Mouse (Mus musculus): ENCODE measurements at regions not wholly inside any gene's neighbourhood (a gene's known extent, or its start where the extent isn't known, plus 50 kb on each side); places are given as distances from the start of the nearest gene placed in this dataset.

GRCm38 (mm10) chr3:128199466-128199865 lies 303.3 kb upstream of the Fam241a start:
- 85% methylated on average over 2 of the region's 2 CpGs for WGBS
- H3K27ac ChIP-seq (ENCODE audit: low read length), result no peak overlapping the region
- no peak overlapping the region for H3K4me3 ChIP-seq (replicated peaks; ENCODE audit: low read length)
- no peak overlapping the region for H3K9ac ChIP-seq (ENCODE audit: low read length)
- H3K4me2 ChIP-seq (ENCODE audit: low read depth, low read length), result no peak overlapping the region
- H3K36me3 ChIP-seq (ENCODE audit: control insufficient read depth, insufficient read depth, low read length), result no peaks in the 10 kb centered on the region
- no peaks in the 10 kb centered on the region for H3K9me3 ChIP-seq (replicated peaks; ENCODE audit: control insufficient read depth, low read length)
- no peaks in the 10 kb centered on the region for H3K27me3 ChIP-seq (ENCODE audit: control insufficient read depth, insufficient read depth, low read length)
- no peak for ATAC-seq (ENCODE audit: insufficient read depth, low FRiP score)
- no peaks in the 10 kb centered on the region for H3K4me1 ChIP-seq (ENCODE audit: control insufficient read depth, insufficient read depth, low read length)

GRCm38 (mm10) chr3:128192046-128192800 lies 296.1 kb upstream of the Fam241a start:
- no peak for ATAC-seq (ENCODE audit: insufficient read depth, low FRiP score)
- no peaks in the 10 kb centered on the region for H3K36me3 ChIP-seq (ENCODE audit: control insufficient read depth, insufficient read depth, low read length)
- H3K9me3 ChIP-seq (replicated peaks; ENCODE audit: control insufficient read depth, low read length), result no peaks in the 10 kb centered on the region
- no peak overlapping the region for H3K9ac ChIP-seq (ENCODE audit: low read length)
- WGBS, result 39% methylated on average over 17 of the region's 17 CpGs
- H3K27ac ChIP-seq (ENCODE audit: low read length), result no peak overlapping the region
- no peak overlapping the region for H3K4me3 ChIP-seq (replicated peaks; ENCODE audit: low read length)
- no peaks in the 10 kb centered on the region for H3K4me1 ChIP-seq (ENCODE audit: control insufficient read depth, insufficient read depth, low read length)
- no peak overlapping the region for H3K4me2 ChIP-seq (ENCODE audit: low read depth, low read length)
- H3K27me3 ChIP-seq (ENCODE audit: control insufficient read depth, insufficient read depth, low read length), result no peaks in the 10 kb centered on the region

GRCm38 (mm10) chr3:128187330-128188044 lies 291.4 kb upstream of the Fam241a start:
- no peak overlapping the region for H3K4me2 ChIP-seq (ENCODE audit: low read depth, low read length)
- ATAC-seq (ENCODE audit: insufficient read depth, low FRiP score), result no peak
- no peaks in the 10 kb centered on the region for H3K36me3 ChIP-seq (ENCODE audit: control insufficient read depth, insufficient read depth, low read length)
- H3K4me1 ChIP-seq (ENCODE audit: control insufficient read depth, insufficient read depth, low read length), result no peaks in the 10 kb centered on the region
- H3K27me3 ChIP-seq (ENCODE audit: control insufficient read depth, insufficient read depth, low read length), result no peaks in the 10 kb centered on the region
- H3K9me3 ChIP-seq (replicated peaks; ENCODE audit: control insufficient read depth, low read length), result no peaks in the 10 kb centered on the region
- 49% methylated on average over 9 of the region's 9 CpGs for whole genome bisulfite sequencing
- H3K4me3 ChIP-seq (replicated peaks; ENCODE audit: low read length), result no peak overlapping the region
- H3K27ac ChIP-seq (ENCODE audit: low read length), result no peak overlapping the region
- no peak overlapping the region for H3K9ac ChIP-seq (ENCODE audit: low read length)

- Histone ChIP-seq H3K4me2 (ENCODE audit: low read depth, low read length) (no peak overlapping the region), H3K9me3 (replicated peaks; ENCODE audit: control insufficient read depth, low read length) (no peaks in the 10 kb centered on the region), H3K36me3 (ENCODE audit: control insufficient read depth, insufficient read depth, low read length) (no peaks in the 10 kb centered on the region), H3K27ac (ENCODE audit: low read length) (no peak overlapping the region), H3K4me3 (replicated peaks; ENCODE audit: low read length) (no peak overlapping the region), H3K27me3 (ENCODE audit: control insufficient read depth, insufficient read depth, low read length) (no peaks in the 10 kb centered on the region), H3K4me1 (ENCODE audit: control insufficient read depth, insufficient read depth, low read length) (no peaks in the 10 kb centered on the region), H3K9ac (ENCODE audit: low read length) (no peak overlapping the region)
- ATAC-seq (ENCODE audit: insufficient read depth, low FRiP score), result no peak
- WGBS, result 11% methylated on average over 4 of the region's 4 CpGs
These were observed 290.2 kb upstream of the Fam241a start for GRCm38 (mm10) chr3:128186278-128186677.

- Histone ChIP-seq H3K36me3 (ENCODE audit: control insufficient read depth, insufficient read depth, low read length) (no peaks in the 10 kb centered on the region), H3K4me3 (replicated peaks; ENCODE audit: low read length) (no peak overlapping the region), H3K9ac (ENCODE audit: low read length) (no peak overlapping the region), H3K27me3 (ENCODE audit: control insufficient read depth, insufficient read depth, low read length) (no peaks in the 10 kb centered on the region), H3K4me2 (ENCODE audit: low read depth, low read length) (no peak overlapping the region), H3K4me1 (ENCODE audit: control insufficient read depth, insufficient read depth, low read length) (no peaks in the 10 kb centered on the region), H3K9me3 (replicated peaks; ENCODE audit: control insufficient read depth, low read length) (no peaks in the 10 kb centered on the region), H3K27ac (ENCODE audit: low read length) (no peak overlapping the region)
- 64% methylated on average over 7 of the region's 7 CpGs for WGBS
- no peak for ATAC-seq (ENCODE audit: insufficient read depth, low FRiP score)
These were observed 285.2 kb upstream of the Fam241a start for GRCm38 (mm10) chr3:128181221-128181908.

GRCm38 (mm10) chr3:128149216-128149615 lies 253.1 kb upstream of the Fam241a start:
- ATAC-seq (ENCODE audit: insufficient read depth, low FRiP score), result no peak
- no peak overlapping the region for H3K4me3 ChIP-seq (replicated peaks; ENCODE audit: low read length)
- no peak overlapping the region for H3K27ac ChIP-seq (ENCODE audit: low read length)
- H3K27me3 ChIP-seq (ENCODE audit: control insufficient read depth, insufficient read depth, low read length), result no peaks in the 10 kb centered on the region
- no peak overlapping the region for H3K9ac ChIP-seq (ENCODE audit: low read length)
- 75% methylated on average over 8 of the region's 8 CpGs for WGBS
- no peaks in the 10 kb centered on the region for H3K4me1 ChIP-seq (ENCODE audit: control insufficient read depth, insufficient read depth, low read length)
- H3K9me3 ChIP-seq (replicated peaks; ENCODE audit: control insufficient read depth, low read length), result no peaks in the 10 kb centered on the region
- no peak overlapping the region for H3K4me2 ChIP-seq (ENCODE audit: low read depth, low read length)
- no peaks in the 10 kb centered on the region for H3K36me3 ChIP-seq (ENCODE audit: control insufficient read depth, insufficient read depth, low read length)

GRCm38 (mm10) chr3:128145329-128145728 lies 249.2 kb upstream of the Fam241a start:
- Histone ChIP-seq H3K9me3 (replicated peaks; ENCODE audit: control insufficient read depth, low read length) (no peaks in the 10 kb centered on the region), H3K4me3 (replicated peaks; ENCODE audit: low read length) (no peak overlapping the region), H3K27me3 (ENCODE audit: control insufficient read depth, insufficient read depth, low read length) (no peaks in the 10 kb centered on the region), H3K4me1 (ENCODE audit: control insufficient read depth, insufficient read depth, low read length) (no peaks in the 10 kb centered on the region), H3K36me3 (ENCODE audit: control insufficient read depth, insufficient read depth, low read length) (no peaks in the 10 kb centered on the region), H3K4me2 (ENCODE audit: low read depth, low read length) (no peak overlapping the region), H3K27ac (ENCODE audit: low read length) (no peak overlapping the region), H3K9ac (ENCODE audit: low read length) (no peak overlapping the region)
- no peak for ATAC-seq (ENCODE audit: insufficient read depth, low FRiP score)
- 65% methylated on average over 7 of the region's 7 CpGs for WGBS

- Histone ChIP-seq H3K4me2 (ENCODE audit: low read depth, low read length) (no peak overlapping the region), H3K4me1 (ENCODE audit: control insufficient read depth, insufficient read depth, low read length) (no peaks in the 10 kb centered on the region), H3K9me3 (replicated peaks; ENCODE audit: control insufficient read depth, low read length) (no peaks in the 10 kb centered on the region), H3K27me3 (ENCODE audit: control insufficient read depth, insufficient read depth, low read length) (no peaks in the 10 kb centered on the region), H3K4me3 (replicated peaks; ENCODE audit: low read length) (no peak overlapping the region), H3K9ac (ENCODE audit: low read length) (no peak overlapping the region), H3K36me3 (ENCODE audit: control insufficient read depth, insufficient read depth, low read length) (no peaks in the 10 kb centered on the region), H3K27ac (ENCODE audit: low read length) (no peak overlapping the region)
- ATAC-seq (ENCODE audit: insufficient read depth, low FRiP score), result no peak; the same call in 1 of the 2 replicates
- 86% methylated on average over 5 of the region's 5 CpGs for WGBS
These were observed 231.7 kb upstream of the Fam241a start for GRCm38 (mm10) chr3:128127836-128128235.

GRCm38 (mm10) chr3:128126664-128127063 lies 230.5 kb upstream of the Fam241a start:
- H3K4me1 ChIP-seq (ENCODE audit: control insufficient read depth, insufficient read depth, low read length), result no peaks in the 10 kb centered on the region
- H3K27me3 ChIP-seq (ENCODE audit: control insufficient read depth, insufficient read depth, low read length), result no peaks in the 10 kb centered on the region
- H3K4me3 ChIP-seq (replicated peaks; ENCODE audit: low read length), result no peak overlapping the region
- no peak overlapping the region for H3K9ac ChIP-seq (ENCODE audit: low read length)
- H3K27ac ChIP-seq (ENCODE audit: low read length), result no peak overlapping the region
- no peaks in the 10 kb centered on the region for H3K9me3 ChIP-seq (replicated peaks; ENCODE audit: control insufficient read depth, low read length)
- WGBS, result 63% methylated on average over 3 of the region's 3 CpGs
- H3K36me3 ChIP-seq (ENCODE audit: control insufficient read depth, insufficient read depth, low read length), result no peaks in the 10 kb centered on the region
- ATAC-seq (ENCODE audit: insufficient read depth, low FRiP score), result no peak
- no peak overlapping the region for H3K4me2 ChIP-seq (ENCODE audit: low read depth, low read length)
